In the genomic region with DNA sequence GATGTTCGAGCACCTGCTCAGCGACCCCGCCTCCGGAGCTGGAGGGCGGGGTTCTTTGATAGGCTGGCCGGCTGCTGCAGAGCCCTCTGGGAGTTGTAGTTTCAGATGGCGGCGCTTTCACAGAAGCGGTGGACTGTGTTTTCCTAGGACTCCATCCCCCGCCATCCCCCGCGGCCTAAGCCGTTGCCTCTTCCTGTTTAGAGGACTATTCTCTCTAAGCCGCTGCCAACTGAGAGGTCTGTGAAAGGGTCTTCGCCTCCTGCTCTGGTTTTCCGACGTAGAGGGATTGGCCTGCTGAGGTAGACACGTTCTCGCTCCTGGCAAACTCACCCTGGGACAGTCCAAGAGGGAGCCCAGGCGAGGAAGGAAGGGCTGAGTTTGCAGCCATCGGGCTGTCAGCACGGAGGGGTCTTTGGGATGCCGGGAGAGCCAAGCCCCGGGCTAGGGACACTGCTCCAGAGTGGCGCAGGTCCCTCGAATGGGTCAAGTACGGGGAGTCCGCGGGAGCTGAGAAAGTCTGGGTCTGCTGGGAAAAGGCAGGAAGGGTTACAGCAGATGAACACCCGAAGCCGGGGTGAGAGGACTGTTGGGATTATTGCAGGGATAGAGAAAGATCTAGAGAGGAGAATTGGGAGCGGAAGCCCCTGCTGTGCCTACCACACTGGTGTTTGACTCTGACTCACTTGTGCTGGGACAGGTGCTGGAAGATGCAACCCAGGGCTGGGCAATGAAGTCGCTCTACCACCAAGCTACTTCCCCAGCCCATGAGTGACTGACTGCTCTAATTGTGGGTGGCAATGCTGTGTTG, we compare ENCODE assay signal across 8 mouse cellular contexts. TPM values are rescaled to one million over a fixed set of nuclear protein-coding genes. Genes with fewer than 3 reads are reported as not detected.
DNase-seq lines count a peak whose midpoint lies in the region; ATAC-seq and TF ChIP-seq lines count a peak whose summit lies in the region.

A gene (plus strand): TSS at position 178 of the 808 bp plus-strand sequence.

- no peaks in the 10 kb centered on the region for H3K79me2 ChIP-seq in heart, adult 2 months (replicated peaks; ENCODE audit: control insufficient read depth, insufficient read depth, low read length)

- TF ChIP-seq POLR2A in heart, adult 2 months (IDR thresholded peaks at IDR 0.05; ENCODE audit: insufficient read depth, low read depth, low read length): peak; percentile 73

- no peak for TF ChIP-seq EP300 in heart, adult 2 months (IDR thresholded peaks at IDR 0.05; ENCODE audit: insufficient read depth, low read depth, low read length)

- H3K4me1 ChIP-seq in embryonic facial prominence, embryonic 13.5 days: peaks cover 5% of the 10 kb centered on the region
- H3K4me1 ChIP-seq in heart, adult 2 months (ENCODE audit: control insufficient read depth, insufficient read depth, low read length): peaks cover 3% of the 10 kb centered on the region; the same call in 1 of the 2 replicates
- H3K4me1 ChIP-seq in limb, embryonic 13.5 days: peaks cover 7% of the 10 kb centered on the region
- H3K4me1 ChIP-seq in midbrain, embryonic 16.5 days (ENCODE audit: control insufficient read depth, insufficient read depth, low read length): peaks cover 9% of the 10 kb centered on the region

- intact Hi-C loops in heart, adult 2 months (cut with DNase I): loop anchor here (5.0 kb wide), 1 partner anchor 267 kb away; a partner anchor contains a TSS

- peak within 1 kb of the TSS; percentile 88 for H3K9ac ChIP-seq in embryonic facial prominence, embryonic 13.5 days
- H3K9ac ChIP-seq in heart, adult 2 months (ENCODE audit: low read depth, low read length): peak within 1 kb of the TSS; percentile 80
- peak within 1 kb of the TSS; percentile 82 for H3K9ac ChIP-seq in limb, embryonic 13.5 days
- peak within 1 kb of the TSS; percentile 71 for H3K9ac ChIP-seq in midbrain, embryonic 16.5 days (ENCODE audit: low read depth, low read length)

- peak within 1 kb of the TSS; percentile 78 for H3K4me3 ChIP-seq in embryonic facial prominence, embryonic 13.5 days
- peak within 1 kb of the TSS; percentile 79 for H3K4me3 ChIP-seq in heart, adult 2 months
- peak within 1 kb of the TSS; percentile 80 for H3K4me3 ChIP-seq in limb, embryonic 13.5 days
- H3K4me3 ChIP-seq in midbrain, embryonic 16.5 days (ENCODE audit: low read depth, low read length): peak within 1 kb of the TSS; percentile 73

- H3K27me3 ChIP-seq in embryonic facial prominence, embryonic 13.5 days: no peaks in the 10 kb centered on the region
- H3K27me3 ChIP-seq in heart, adult 2 months (ENCODE audit: control insufficient read depth, insufficient read depth, low read length): no peaks in the 10 kb centered on the region
- H3K27me3 ChIP-seq in limb, embryonic 13.5 days: no peaks in the 10 kb centered on the region
- H3K27me3 ChIP-seq in midbrain, embryonic 16.5 days (ENCODE audit: control insufficient read depth, insufficient read depth, low read depth, low read length): no peaks in the 10 kb centered on the region

- H3K4me2 ChIP-seq in embryonic facial prominence, embryonic 13.5 days: peak within 1 kb of the TSS; percentile 85
- H3K4me2 ChIP-seq in limb, embryonic 13.5 days (replicated peaks): peak within 1 kb of the TSS; percentile 84
- H3K4me2 ChIP-seq in midbrain, embryonic 16.5 days (ENCODE audit: low read length): peak within 1 kb of the TSS; percentile 64

- TF ChIP-seq CTCF in heart, adult 2 months (IDR thresholded peaks at IDR 0.05): no peak

- WGBS in embryonic facial prominence, embryonic 13.5 days: under 1% methylated on average over 33 of the region's 33 CpGs
- under 1% methylated on average over 33 of the region's 33 CpGs for WGBS in heart, adult 2 months
- WGBS in limb, embryonic 13.5 days: under 1% methylated on average over 33 of the region's 33 CpGs
- WGBS in midbrain, embryonic 16.5 days: under 1% methylated on average over 33 of the region's 33 CpGs

- H3K36me3 ChIP-seq in embryonic facial prominence, embryonic 13.5 days: no peaks in the 10 kb centered on the region
- H3K36me3 ChIP-seq in heart, adult 2 months (ENCODE audit: control insufficient read depth, insufficient read depth, low read length): no peaks in the 10 kb centered on the region
- H3K36me3 ChIP-seq in limb, embryonic 13.5 days: no peaks in the 10 kb centered on the region
- H3K36me3 ChIP-seq in midbrain, embryonic 16.5 days (ENCODE audit: control insufficient read depth, insufficient read depth, low read length): no peaks in the 10 kb centered on the region

- DNase-seq in 3134 (ENCODE audit: extremely low read depth, insufficient read length, low spot score): peak; percentile 82
- peak; percentile 95 to 97 for DNase-seq in adrenal gland, postnatal 36 days
- DNase-seq in heart, adult 2 months: peak; percentile 90 to 95
- DNase-seq in kidney, adult 8-10 months: peak; percentile 93 to 95
- peak; percentile 81 to 95 for DNase-seq in spleen, postnatal 10 days (ENCODE audit: low spot score in 2 of 2)

- no peaks in the 10 kb centered on the region for H3K9me3 ChIP-seq in embryonic facial prominence, embryonic 13.5 days
- H3K9me3 ChIP-seq in limb, embryonic 13.5 days: no peaks in the 10 kb centered on the region
- H3K9me3 ChIP-seq in midbrain, embryonic 16.5 days (replicated peaks; ENCODE audit: control insufficient read depth, low read length, poor library complexity, severe bottlenecking): no peaks in the 10 kb centered on the region

- peak; percentile 97 for ATAC-seq in embryonic facial prominence, embryonic 13.5 days (ENCODE audit: insufficient number of reproducible peaks, insufficient read depth, low FRiP score, low TSS enrichment, low read depth)
- ATAC-seq in limb, embryonic 13.5 days (ENCODE audit: low FRiP score, low read depth): peak; percentile 99
- peak; percentile 99 for ATAC-seq in midbrain, embryonic 16.5 days

- H3K27ac ChIP-seq in embryonic facial prominence, embryonic 13.5 days: 0 out of 2 replicates have a peak within 1 kb of the TSS, but pooled peaks have one; percentile 39
- peak within 1 kb of the TSS; percentile 82 for H3K27ac ChIP-seq in heart, adult 2 months
- H3K27ac ChIP-seq in limb, embryonic 13.5 days: peak within 1 kb of the TSS; percentile 49; the same call in 1 of the 2 replicates
- peak within 1 kb of the TSS; percentile 77 for H3K27ac ChIP-seq in midbrain, embryonic 16.5 days (ENCODE audit: low read length)

RNA-seq across cellular contexts. Expression of the gene that starts here (rescaled TPM):
- total RNA-seq in adrenal gland, postnatal 36 days (2021): 10 to 100 TPM; 16.6 to 22.1 TPM
- 17.7 and 20.9 TPM in 2 replicates for polyA plus RNA-seq in embryonic facial prominence, embryonic 13.5 days (2015; fragmentation: Nextera tagmentation; extraction: Ambion mirVana)
- 1 to 10 TPM; 7.7 to 8.3 TPM for total RNA-seq in heart, adult 2 months (2021)
- polyA plus RNA-seq in heart, adult 2 months (2012; rRNA removed): 8.5 and 12.3 TPM in 2 replicates
- polyA plus RNA-seq in limb, embryonic 13.5 days (2015; fragmentation: Nextera tagmentation; extraction: Ambion mirVana): 17.8 and 18.5 TPM in 2 replicates
- polyA plus RNA-seq in midbrain, embryonic 16.5 days (2015; fragmentation: Nextera tagmentation; extraction: Ambion mirVana): 26.3 and 27.3 TPM in 2 replicates

Comparison
In these comparisons a context has a peak if more than half of its experiments do, and no peak if none do; other contexts are left out.
1. Peak in every context shown above with its lines: DNase-seq, ATAC-seq, H3K4me3 ChIP-seq and H3K27ac ChIP-seq.